ENCODE assay signal across 34 mouse cellular contexts in genomic region chr14:105433456-105433855, GRCm38 (mm10).
"Had no signal": no experiment of that assay in that cellular context is flagged by ENCODE, and none has a peak within 500 bp of the region (broad histone marks: within the 10 kb centered on the region; RNA-seq: fewer than 3 reads in every experiment).

No protein-coding gene starts in this region.

- H3K4me1 ChIP-seq: hindbrain, embryonic 15.5 days; intestine, embryonic 15.5 days; kidney, embryonic 15.5 days had no signal

- DNase-seq: heart, postnatal 10 days; heart, postnatal 14 days; heart, postnatal 36 days; heart, postnatal 4 days; kidney, adult 11 months; kidney, adult 18-20 months; kidney, adult 2 months; kidney, adult 8-10 months; kidney, adult 9 months; kidney, postnatal 10 days; kidney, postnatal 14 days; kidney, postnatal 25 days; kidney, postnatal 36 days; kidney, postnatal 4 days; layer of hippocampus, adult 9-11 months; layer of hippocampus, postnatal 36 days had no signal

- H3K27ac ChIP-seq: heart, embryonic 15.5 days; hindbrain, embryonic 12.5 days; hindbrain, embryonic 13.5 days; hindbrain, embryonic 14.5 days; hindbrain, embryonic 15.5 days; hindbrain, postnatal 0 days; intestine, embryonic 15.5 days; kidney, embryonic 15.5 days; kidney, postnatal 0 days; layer of hippocampus, adult 2 months; left cerebral cortex, adult 2 months had no signal

- H3K9me3 ChIP-seq: heart, embryonic 12.5 days; heart, embryonic 13.5 days; heart, embryonic 15.5 days; hindbrain, embryonic 10.5 days; hindbrain, embryonic 12.5 days; hindbrain, embryonic 13.5 days; hindbrain, embryonic 15.5 days; intestine, embryonic 15.5 days; kidney, embryonic 15.5 days had no signal

- H3K4me3 ChIP-seq: heart, embryonic 12.5 days; heart, embryonic 13.5 days; heart, embryonic 15.5 days; hindbrain, embryonic 10.5 days; hindbrain, embryonic 12.5 days; hindbrain, embryonic 13.5 days; hindbrain, embryonic 15.5 days; intestine, embryonic 15.5 days; kidney, embryonic 15.5 days; layer of hippocampus, adult 2 months; left cerebral cortex, adult 2 months had no signal

- ATAC-seq: hindbrain, embryonic 16.5 days; hindbrain, postnatal 0 days; inflammation-experienced regulatory T-cells, adult 6 months; intestine, postnatal 0 days had no signal

- H3K9ac ChIP-seq: heart, embryonic 12.5 days; heart, embryonic 15.5 days; hindbrain, embryonic 12.5 days; hindbrain, embryonic 13.5 days; hindbrain, embryonic 14.5 days; hindbrain, embryonic 15.5 days; intestine, embryonic 15.5 days; kidney, embryonic 15.5 days had no signal

- H3K27me3 ChIP-seq: heart, embryonic 12.5 days; heart, embryonic 13.5 days; heart, embryonic 15.5 days; hindbrain, embryonic 12.5 days; hindbrain, embryonic 13.5 days; hindbrain, embryonic 15.5 days; intestine, embryonic 15.5 days; kidney, embryonic 15.5 days had no signal

- H3K4me2 ChIP-seq: heart, embryonic 11.5 days; hindbrain, embryonic 12.5 days; hindbrain, embryonic 13.5 days; hindbrain, embryonic 14.5 days; hindbrain, embryonic 15.5 days; kidney, embryonic 15.5 days had no signal

- H3K36me3 ChIP-seq: heart, embryonic 12.5 days; heart, embryonic 13.5 days; heart, embryonic 15.5 days; hindbrain, embryonic 10.5 days; hindbrain, embryonic 12.5 days; hindbrain, embryonic 13.5 days; hindbrain, embryonic 15.5 days; intestine, embryonic 15.5 days; kidney, embryonic 15.5 days had no signal
